Mouse (Mus musculus) midbrain, embryonic 11.5 days (tissue): ENCODE results near the gene Zfp580. TPM values are rescaled to one million over a fixed set of nuclear protein-coding genes. Genes with fewer than 3 reads are reported as not detected.
A peak's percentile ranks its signal among the peaks of the same experiment; 100 is the strongest.
"Not testable (repeated sequence)": the region's sequence is repeated elsewhere in the genome, so short reads cannot be mapped to it uniquely, and the experiment has no call there.

Source experiments
- ATAC-seq: fragments of 200-750 bp; cut with Nextera tagmentation; 2 replicates; pipeline ENCODE4 v1.8.0; 2017; ENCODE audit warnings: moderate TSS enrichment, moderate library complexity; ENCODE audit not compliant: low FRiP score
- DNase-seq: peaks from one replicate; pipeline ENCODE4 v3.0.0; 2015; ENCODE audit warnings: low spot score; ENCODE audit errors: missing footprints
- H3K27ac ChIP-seq: fragments of 300-500 bp; sonication (generic); 2 replicates; pipeline ENCODE4 v1.5.1; 2014; ENCODE audit warnings: low read depth, low read length
- H3K27me3 ChIP-seq: fragments of 300-500 bp; sonication (generic); 2 replicates; pipeline ENCODE4 v1.6.1; 2014; ENCODE audit warnings: mild to moderate bottlenecking, low read length, moderate library complexity, mixed read lengths; ENCODE audit not compliant: control insufficient read depth, insufficient read depth
- H3K36me3 ChIP-seq: fragments of 300-500 bp; sonication (generic); 2 replicates; pipeline ENCODE4 v1.6.1; 2014; ENCODE audit warnings: mild to moderate bottlenecking, low read length, moderate library complexity, mixed read lengths; ENCODE audit not compliant: control insufficient read depth, insufficient read depth
- H3K4me1 ChIP-seq: fragments of 300-500 bp; sonication (generic); 2 replicates; pipeline ENCODE4 v1.6.1; 2014; ENCODE audit warnings: low read length; ENCODE audit not compliant: control insufficient read depth, insufficient read depth
- H3K4me2 ChIP-seq: fragments of 300-500 bp; sonication (generic); 2 replicates; pipeline ENCODE4 v1.6.1; 2014; ENCODE audit warnings: mild to moderate bottlenecking, moderate library complexity
- H3K4me3 ChIP-seq: fragments of 300-500 bp; sonication (generic); 2 replicates; pipeline ENCODE4 v1.5.1; 2014; ENCODE audit warnings: low read depth, low read length
- H3K9ac ChIP-seq: fragments of 300-500 bp; sonication (generic); 2 replicates; pipeline ENCODE4 v1.6.1; 2014; ENCODE audit warnings: low read length
- H3K9me3 ChIP-seq: fragments of 300-500 bp; sonication (generic); 2 replicates; pipeline ENCODE4 v1.6.1; 2016; ENCODE audit warnings: low read length; ENCODE audit not compliant: control insufficient read depth
- WGBS: fragments of 180-500 bp; shearing (Covaris S2); extraction: QIAGEN DNeasy Blood & Tissue Kit; methylation state at CpG from one replicate; pipeline ENCODE4 v1.1.7; 2014; 5-methylcytosine and 5-hydroxymethylcytosine counted together
- polyA plus RNA-seq: library from polyadenylated mRNA; unstranded; fragments of >200 nt; fragmentation: Nextera tagmentation; extraction: Ambion mirVana; gene quantifications from 2 replicates; pipeline ENCODE4 v1.2.1, GENCODE M21; 2014

Zfp580 gene
- polyA plus RNA-seq: 34.1 and 47.6 TPM in 2 replicates

GRCm38 (mm10) chr7:5051193-5052192, at the start of gene Zfp580:
TSS of gene Zfp580 (plus strand) at chr7:5051538.
- peak within 1 kb of the TSS; percentile 77 for H3K4me2 ChIP-seq
- peak within 1 kb of the TSS; percentile 74 for H3K9ac ChIP-seq
- peaks cover 22% of the 10 kb centered on the region for H3K4me1 ChIP-seq
- H3K36me3 ChIP-seq: no peaks in the 10 kb centered on the region
- H3K9me3 ChIP-seq: no peaks in the 10 kb centered on the region
- H3K4me3 ChIP-seq: peak within 1 kb of the TSS; percentile 52
- H3K27ac ChIP-seq: no peak within 1 kb of the TSS
- H3K27me3 ChIP-seq: peaks cover 39% of the 10 kb centered on the region
- DNase-seq (peak; percentile 99), ATAC-seq (peak; percentile 87)
- WGBS: 1% methylated on average over 65 of the region's 65 CpGs

GRCm38 (mm10) chr7:5002876-5003275, 48.5 kb upstream of the Zfp580 start:
- not testable (repeated sequence) for DNase-seq, H3K9me3 ChIP-seq, H3K4me1 ChIP-seq, H3K4me3 ChIP-seq, ATAC-seq, H3K27me3 ChIP-seq, H3K4me2 ChIP-seq, H3K9ac ChIP-seq, H3K27ac ChIP-seq
- 66% methylated on average over 8 of the region's 8 CpGs for WGBS
- peaks cover 11% of the 10 kb centered on the region for H3K36me3 ChIP-seq

DNA sequence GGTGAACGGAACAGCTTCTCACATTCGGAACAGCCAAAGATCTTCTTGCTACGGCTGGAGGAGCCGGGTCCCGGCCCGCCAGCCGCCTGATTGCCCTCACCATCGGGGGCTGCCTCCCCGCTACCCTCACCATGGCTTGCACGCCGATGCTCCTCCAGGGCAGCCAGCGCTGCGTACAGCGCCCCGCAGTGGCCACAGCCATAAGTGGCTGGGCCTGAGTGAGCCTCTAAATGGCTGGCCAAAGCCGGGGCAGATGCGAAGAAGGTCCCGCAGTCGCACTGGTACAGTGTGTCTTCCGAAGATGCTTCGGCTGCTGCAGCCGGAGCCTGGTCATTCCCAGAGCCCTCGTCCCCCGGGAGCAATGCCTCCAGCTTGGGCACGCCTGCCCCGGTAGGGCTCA, 43.1 kb upstream of the Zfp580 start:
- H3K36me3 ChIP-seq: peaks cover 43% of the 10 kb centered on the region
- WGBS: 95% methylated on average over 26 of the region's 26 CpGs

GRCm38 (mm10) chr7:5012681-5013513, 38.4 kb upstream of the Zfp580 start:
- no peak overlapping the region for H3K4me2 ChIP-seq
- no peak overlapping the region for H3K9ac ChIP-seq
- no peaks in the 10 kb centered on the region for H3K9me3 ChIP-seq
- H3K4me1 ChIP-seq: no peaks in the 10 kb centered on the region
- H3K27ac ChIP-seq: no peak overlapping the region
- WGBS: 89% methylated on average over 27 of the region's 27 CpGs
- H3K36me3 ChIP-seq: peaks cover 32% of the 10 kb centered on the region
- H3K27me3 ChIP-seq: no peaks in the 10 kb centered on the region
- ATAC-seq (no peak), DNase-seq (no peak)
- no peak overlapping the region for H3K4me3 ChIP-seq

More for the DNA sequence above, 43.1 kb upstream of the Zfp580 start:
- H3K9ac ChIP-seq: no peak overlapping the region
- no peaks in the 10 kb centered on the region for H3K4me1 ChIP-seq
- H3K27ac ChIP-seq: no peak overlapping the region
- no peaks in the 10 kb centered on the region for H3K9me3 ChIP-seq
- no peaks in the 10 kb centered on the region for H3K27me3 ChIP-seq
- no peak for DNase-seq
- H3K4me2 ChIP-seq: no peak overlapping the region
- no peak for ATAC-seq
- H3K4me3 ChIP-seq: no peak overlapping the region

GRCm38 (mm10) chr7:5014251-5015117, 36.9 kb upstream of the Zfp580 start, which contains the start of the genes Zfp524 and Fiz1:
TSS of gene Zfp524 (plus strand) at chr7:5014415.
TSS of gene Fiz1 (minus strand) at chr7:5014697.
- H3K4me3 ChIP-seq: peak within 1 kb of the TSS; percentile 65
- peak within 1 kb of the TSS; percentile 54 for H3K4me2 ChIP-seq
- under 1% methylated on average over 42 of the region's 42 CpGs for WGBS
- H3K9me3 ChIP-seq: no peaks in the 10 kb centered on the region
- no peaks in the 10 kb centered on the region for H3K27me3 ChIP-seq
- peaks cover 21% of the 10 kb centered on the region for H3K36me3 ChIP-seq
- no peaks in the 10 kb centered on the region for H3K4me1 ChIP-seq
- peak within 1 kb of the TSS; percentile 96 for H3K27ac ChIP-seq
- ATAC-seq (peak; percentile 81), DNase-seq (peak; percentile 100)
- H3K9ac ChIP-seq: peak within 1 kb of the TSS; percentile 89

DNA sequence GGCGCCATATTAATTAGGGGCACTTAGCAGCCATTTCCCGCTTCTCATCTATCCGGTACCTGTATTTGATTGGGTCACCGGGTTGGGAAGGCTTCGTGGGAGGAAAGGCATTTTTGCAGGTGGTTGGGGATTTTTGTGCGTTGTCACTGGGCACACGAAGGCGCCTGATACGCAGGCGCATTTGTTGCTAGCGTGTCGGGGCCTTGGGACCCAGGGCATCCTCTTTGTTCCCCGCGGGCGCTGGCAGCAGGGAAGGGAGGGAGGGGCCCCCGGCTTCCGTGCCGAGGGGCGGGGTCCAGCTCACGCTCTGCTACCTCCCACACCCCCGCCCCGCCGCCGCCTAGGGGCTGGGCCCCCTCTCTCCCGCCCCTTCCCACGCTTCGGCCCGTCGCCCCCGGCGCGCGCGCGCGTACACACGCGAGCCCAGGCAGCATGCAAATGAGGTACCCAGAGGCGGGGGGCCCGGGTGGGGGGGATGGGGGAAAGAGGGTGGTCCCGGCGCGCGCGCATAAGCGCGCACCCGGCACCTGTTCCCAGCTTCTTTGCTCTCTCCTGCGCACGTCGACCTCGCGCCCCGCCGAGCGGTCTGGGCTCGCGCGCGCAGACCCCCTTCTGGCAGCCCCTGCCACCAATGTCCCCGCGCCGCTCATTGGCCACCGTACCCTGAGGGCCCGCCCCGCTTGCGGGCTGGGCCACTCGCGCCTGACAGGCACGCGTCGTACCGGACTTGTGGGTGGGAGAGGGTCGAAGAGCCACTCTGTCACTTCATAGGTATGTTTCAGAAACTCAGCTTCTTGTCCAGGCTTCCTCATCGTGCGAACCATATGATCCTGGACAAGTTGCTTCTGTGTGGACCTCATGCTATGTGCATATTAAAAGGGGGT, 36.0 kb upstream of the Zfp580 start, which contains the start of gene Gm44973:
Gm44973 (plus strand) TSS at position 379 of the 884 bp plus-strand sequence.
- peak within 1 kb of the TSS; percentile 96 for H3K27ac ChIP-seq
- under 1% methylated on average over 50 of the region's 76 CpGs for WGBS

DNA sequence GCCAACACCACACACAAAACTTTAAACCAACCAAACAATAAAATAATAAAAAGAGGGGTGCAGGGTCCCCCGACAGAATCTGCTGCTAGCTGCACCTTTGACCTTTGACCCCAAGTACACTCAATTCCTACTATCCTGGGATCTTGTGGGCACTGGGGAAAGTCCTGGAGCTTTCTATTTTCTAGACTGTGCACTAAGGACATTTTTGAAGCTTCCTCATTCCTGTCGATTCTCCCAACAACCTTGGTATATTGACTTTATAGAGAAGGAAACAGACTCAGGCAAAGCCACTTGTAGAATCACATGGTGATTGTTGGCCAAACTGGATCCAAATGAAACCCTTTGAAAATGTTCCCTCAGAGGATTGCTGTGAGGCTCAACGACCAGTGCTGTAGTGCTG, 35.3 kb upstream of the Zfp580 start:
- peaks cover 1% of the 10 kb centered on the region; the same call in 1 of the 2 replicates for H3K4me1 ChIP-seq
- H3K9me3 ChIP-seq: no peaks in the 10 kb centered on the region
- ATAC-seq (no peak), DNase-seq (no peak)
- peak overlapping the region; percentile 95 for H3K27ac ChIP-seq
- WGBS: 62% methylated on average over 3 of the region's 3 CpGs
- peak overlapping the region; percentile 65 for H3K4me3 ChIP-seq
- H3K4me2 ChIP-seq: peak overlapping the region; percentile 54
- peak overlapping the region; percentile 83; the same call in 1 of the 2 replicates for H3K9ac ChIP-seq
- no peaks in the 10 kb centered on the region for H3K27me3 ChIP-seq
- peaks cover 13% of the 10 kb centered on the region for H3K36me3 ChIP-seq

More for the DNA sequence above, 36.0 kb upstream of the Zfp580 start, which contains the start of gene Gm44973:
- H3K9ac ChIP-seq: peak within 1 kb of the TSS; percentile 89
- no peaks in the 10 kb centered on the region for H3K9me3 ChIP-seq
- peak within 1 kb of the TSS; percentile 54 for H3K4me2 ChIP-seq
- peak; percentile 99 for DNase-seq
- no peaks in the 10 kb centered on the region for H3K4me1 ChIP-seq
- ATAC-seq: peak; percentile 84
- H3K36me3 ChIP-seq: peaks cover 19% of the 10 kb centered on the region
- no peaks in the 10 kb centered on the region for H3K27me3 ChIP-seq
- peak within 1 kb of the TSS; percentile 65 for H3K4me3 ChIP-seq
